Mouse (Mus musculus): Measurements from ENCODE around the gene Vmn1r11. TPM values are rescaled to one million over a fixed set of nuclear protein-coding genes. Genes with fewer than 3 reads are reported as not detected.

Gene Vmn1r11
- total RNA-seq (2023) = not detected

GRCm38 (mm10) chr6:57133155-57133554, at the start of gene Vmn1r11:
Gene Vmn1r11, plus strand, starts transcription at chr6:57133455.

GRCm38 (mm10) chr6:57109154-57109553, 24.1 kb upstream of the Vmn1r11 start, which contains the start of gene Vmn1r10:
Gene Vmn1r10, plus strand, starts transcription at chr6:57109454.

GRCm38 (mm10) chr6:57156619-57157018, 23.4 kb downstream of the Vmn1r11 start, which contains the start of gene Vmn1r12:
Gene Vmn1r12, plus strand, starts transcription at chr6:57156919.

Other genes with a start within 250 kb of the Vmn1r11 start
- gene Nt5c3, start 209.5 kb upstream of the Vmn1r11 start, total RNA-seq (2023) = 57.6 TPM
- gene Vmn1r4, start 209.4 kb upstream of the Vmn1r11 start, total RNA-seq (2023) = 0.27 TPM
- gene Vmn1r5, start 163.2 kb upstream of the Vmn1r11 start, total RNA-seq (2023) = not detected
- gene Vmn1r6, start 136.2 kb upstream of the Vmn1r11 start, total RNA-seq (2023) = not detected
- not detected for gene Vmn1r7, start 108.1 kb upstream of the Vmn1r11 start, total RNA-seq (2023)
- gene Vmn1r8, start 101.2 kb upstream of the Vmn1r11 start, total RNA-seq (2023) = not detected
- gene Vmn1r9, start 66.7 kb upstream of the Vmn1r11 start, total RNA-seq (2023) = not detected
- not detected for gene Vmn1r10, start 24.0 kb upstream of the Vmn1r11 start, total RNA-seq (2023)
- gene Vmn1r12, start 23.5 kb downstream of the Vmn1r11 start, total RNA-seq (2023) = 0.12 TPM
- not detected for gene Vmn1r13, start 69.8 kb downstream of the Vmn1r11 start, total RNA-seq (2023)
- not detected for gene Vmn1r14, start 98.2 kb downstream of the Vmn1r11 start, total RNA-seq (2023)
- not detected for gene Vmn1r15, start 124.5 kb downstream of the Vmn1r11 start, total RNA-seq (2023)
- gene Vmn1r16, start 196.0 kb downstream of the Vmn1r11 start, total RNA-seq (2023) = not detected
- not detected for gene Vmn1r17, start 230.3 kb downstream of the Vmn1r11 start, total RNA-seq (2023)